Mouse (Mus musculus) MEL (cell line): ENCODE data around the gene Cenpa. TPM values are rescaled to one million over a fixed set of nuclear protein-coding genes. Genes with fewer than 3 reads are reported as not detected.

Experiments
- DNase-seq: peaks from one replicate; pipeline ENCODE4 v3.0.0; 2011; ENCODE audit warnings: low read depth, low spot score
- H3K27ac ChIP-seq: 2 replicates; pipeline ENCODE4 v1.5.1; 2012; ENCODE audit warnings: low read depth, mild to moderate bottlenecking, control low read depth, low read length, moderate library complexity; ENCODE audit not compliant: control insufficient read depth
- H3K27me3 ChIP-seq, 2 experiments: fragments of 150-350 bp in 1 of 2; sonication (generic) in 1 of 2; 2 replicates each; pipeline ENCODE4 v1.6.1; 2012; ENCODE audit warnings: low read length in 2 of 2, mild to moderate bottlenecking in 2 of 2, improper control_type of control experiment in 1 of 2, moderate library complexity in 1 of 2; ENCODE audit not compliant: insufficient read depth in 2 of 2, control insufficient read depth in 1 of 2
- H3K36me3 ChIP-seq, 2 experiments: 2 replicates each; pipeline ENCODE4 v1.6.1; 2012 to 2014; ENCODE audit warnings: low read length in 2 of 2, improper control_type of control experiment in 1 of 2, inconsistent platforms in 1 of 2, mild to moderate bottlenecking in 1 of 2; ENCODE audit not compliant: insufficient read depth in 2 of 2, control insufficient read depth in 1 of 2
- H3K4me1 ChIP-seq, 2 experiments: fragments of 150-350 bp in 1 of 2; sonication (generic) in 1 of 2; 2 replicates each; pipeline ENCODE4 v1.6.1; 2012; ENCODE audit warnings: low read length in 2 of 2, improper control_type of control experiment in 1 of 2, mild to moderate bottlenecking in 1 of 2; ENCODE audit not compliant: insufficient read depth in 2 of 2, control insufficient read depth in 1 of 2
- H3K4me3 ChIP-seq, 2 experiments: fragments of 150-350 bp in 1 of 2; sonication (generic) in 1 of 2; 2 replicates each; pipeline ENCODE4 v1.5.1; 2012; ENCODE audit warnings: low read depth in 2 of 2, low read length in 2 of 2, mild to moderate bottlenecking in 2 of 2, moderate library complexity in 2 of 2, control low read depth in 1 of 2, improper control_type of control experiment in 1 of 2; ENCODE audit not compliant: control insufficient read depth in 1 of 2, insufficient read depth in 1 of 2
- H3K79me2 ChIP-seq: 2 replicates; pipeline ENCODE4 v1.6.1; 2012; ENCODE audit warnings: mild to moderate bottlenecking, low read length, moderate library complexity; ENCODE audit not compliant: control insufficient read depth, poor library complexity, insufficient read depth
- H3K9ac ChIP-seq: 2 replicates; pipeline ENCODE4 v1.6.1; 2012; ENCODE audit warnings: low read depth, mild to moderate bottlenecking, control low read depth, low read length, moderate library complexity; ENCODE audit not compliant: control insufficient read depth, poor library complexity, severe bottlenecking
- H3K9me3 ChIP-seq: fragments of 150-350 bp; sonication (generic); replicated peaks from 2 replicates; pipeline ENCODE4 v1.6.1; 2012; ENCODE audit warnings: mild to moderate bottlenecking, low read length, improper control_type of control experiment, moderate library complexity; ENCODE audit not compliant: insufficient read depth
- E2F4 ChIP-seq: IDR thresholded peaks from 2 replicates; pipeline ENCODE4 v1.6.1; 2011; ENCODE audit warnings: low read depth, low read length, improper control_type of control experiment, borderline replicate concordance
- ELF1 ChIP-seq: IDR thresholded peaks from 2 replicates; pipeline ENCODE4 v1.6.1; 2014; ENCODE audit warnings: low read depth, mild to moderate bottlenecking, inconsistent platforms, low read length, improper control_type of control experiment, moderate library complexity
- EP300 ChIP-seq, 2 experiments: IDR thresholded peaks; 2 replicates each; pipeline ENCODE4 v1.6.1; 2011; ENCODE audit warnings: improper control_type of control experiment in 2 of 2, low read length in 2 of 2, low read depth in 1 of 2, mild to moderate bottlenecking in 1 of 2
- ETS1 ChIP-seq: IDR thresholded peaks from 2 replicates; pipeline ENCODE4 v1.6.1; 2012; ENCODE audit warnings: low read depth, mild to moderate bottlenecking, inconsistent platforms, low read length, improper control_type of control experiment, moderate library complexity
- GABPA ChIP-seq: IDR thresholded peaks from 2 replicates; pipeline ENCODE4 v1.6.1; 2012; ENCODE audit warnings: low read depth, mild to moderate bottlenecking, inconsistent platforms, low read length, improper control_type of control experiment, moderate library complexity
- HCFC1 ChIP-seq: IDR thresholded peaks from 2 replicates; pipeline ENCODE4 v1.6.1; 2012; ENCODE audit warnings: low read depth, mild to moderate bottlenecking, inconsistent platforms, low read length, improper control_type of control experiment, moderate library complexity
- JUND ChIP-seq: IDR thresholded peaks from 2 replicates; pipeline ENCODE4 v1.6.1; 2011; ENCODE audit warnings: low read depth, mild to moderate bottlenecking, improper control_type of control experiment, low read length
- KAT2A ChIP-seq: conservative IDR thresholded peaks from 2 replicates; pipeline ENCODE4 v1.6.1; 2012; ENCODE audit warnings: low read depth, low read length, improper control_type of control experiment, inconsistent platforms
- MAFK ChIP-seq: IDR thresholded peaks from 2 replicates; pipeline ENCODE4 v1.6.1; 2011; ENCODE audit warnings: low read depth, mild to moderate bottlenecking, low read length, improper control_type of control experiment, borderline replicate concordance
- MYB ChIP-seq: IDR thresholded peaks from 2 replicates; pipeline ENCODE4 v1.6.1; 2011; ENCODE audit warnings: mild to moderate bottlenecking, low read depth, low read length, improper control_type of control experiment
- MYC ChIP-seq: IDR thresholded peaks from 2 replicates; pipeline ENCODE4 v1.6.1; 2011; ENCODE audit warnings: low read depth, mild to moderate bottlenecking, low read length, improper control_type of control experiment, moderate library complexity
- POLR2A ChIP-seq, 2 experiments: IDR thresholded peaks; 2 replicates each; pipeline ENCODE4 v1.6.1; 2011 to 2012; ENCODE audit warnings: low read length in 2 of 2, mild to moderate bottlenecking in 2 of 2, control low read depth in 1 of 2, improper control_type of control experiment in 1 of 2, low read depth in 1 of 2, moderate library complexity in 1 of 2; ENCODE audit not compliant: control insufficient read depth in 1 of 2, insufficient read depth in 1 of 2, poor library complexity in 1 of 2
- RAD21 ChIP-seq: IDR thresholded peaks from 2 replicates; pipeline ENCODE4 v1.6.1; 2011; ENCODE audit warnings: mild to moderate bottlenecking, low read depth, low read length, improper control_type of control experiment
- TAL1 ChIP-seq: IDR thresholded peaks from 2 replicates; pipeline ENCODE4 v1.6.1; 2012; ENCODE audit warnings: mild to moderate bottlenecking, inconsistent platforms, low read length, moderate library complexity, mixed read lengths
- TCF12 ChIP-seq: IDR thresholded peaks from 2 replicates; pipeline ENCODE4 v1.6.1; 2014; ENCODE audit warnings: low read depth, mild to moderate bottlenecking, inconsistent platforms, low read length, improper control_type of control experiment, moderate library complexity
- USF1 ChIP-seq: IDR thresholded peaks from 2 replicates; pipeline ENCODE4 v1.6.1; 2014; ENCODE audit warnings: low read depth, mild to moderate bottlenecking, inconsistent platforms, low read length, improper control_type of control experiment, moderate library complexity
- USF2 ChIP-seq, 2 experiments: IDR thresholded peaks; 2 replicates each; pipeline ENCODE4 v1.6.1; 2011 to 2012; ENCODE audit warnings: improper control_type of control experiment in 2 of 2, low read length in 2 of 2, borderline replicate concordance in 1 of 2, inconsistent platforms in 1 of 2, low read depth in 1 of 2, mild to moderate bottlenecking in 1 of 2; ENCODE audit not compliant: insufficient read depth in 1 of 2
- ZKSCAN1 ChIP-seq: IDR thresholded peaks from 2 replicates; pipeline ENCODE4 v1.6.1; 2012; ENCODE audit warnings: low read depth, mild to moderate bottlenecking, inconsistent platforms, low read length, improper control_type of control experiment, moderate library complexity
- ZMIZ1 ChIP-seq: IDR thresholded peaks from 2 replicates; pipeline ENCODE4 v1.6.1; 2012; ENCODE audit warnings: low read depth, mild to moderate bottlenecking, inconsistent platforms, low read length, improper control_type of control experiment, moderate library complexity
- ZNF384 ChIP-seq: IDR thresholded peaks from 2 replicates; pipeline ENCODE4 v1.6.1; 2012; ENCODE audit warnings: low read depth, mild to moderate bottlenecking, inconsistent platforms, low read length, improper control_type of control experiment
- polyA plus RNA-seq, 2 experiments: library from polyadenylated mRNA; stranded (reverse) in 1 of 2; unstranded in 1 of 2; fragments of >175 nt in 1 of 2; fragments of >200 nt in 1 of 2; gene quantifications; 2 replicates each; pipeline versions ENCODE4 v1.2.1 to v1.2.4; 2012; ENCODE audit warnings: low replicate concordance in 2 of 2, low read depth in 1 of 2; ENCODE audit not compliant: insufficient read length in 2 of 2, insufficient read depth in 1 of 2, missing spikeins in 1 of 2
- total RNA-seq: library from RNA; depleted of rRNA; stranded (reverse); fragments of 300-350 nt; gene quantifications from 2 replicates; pipeline ENCODE4 v1.2.3, GENCODE M21; 2012

The Cenpa gene
- total and polyA plus RNA-seq, 3 experiments: 100 to 566 (median 341) TPM

DNA sequence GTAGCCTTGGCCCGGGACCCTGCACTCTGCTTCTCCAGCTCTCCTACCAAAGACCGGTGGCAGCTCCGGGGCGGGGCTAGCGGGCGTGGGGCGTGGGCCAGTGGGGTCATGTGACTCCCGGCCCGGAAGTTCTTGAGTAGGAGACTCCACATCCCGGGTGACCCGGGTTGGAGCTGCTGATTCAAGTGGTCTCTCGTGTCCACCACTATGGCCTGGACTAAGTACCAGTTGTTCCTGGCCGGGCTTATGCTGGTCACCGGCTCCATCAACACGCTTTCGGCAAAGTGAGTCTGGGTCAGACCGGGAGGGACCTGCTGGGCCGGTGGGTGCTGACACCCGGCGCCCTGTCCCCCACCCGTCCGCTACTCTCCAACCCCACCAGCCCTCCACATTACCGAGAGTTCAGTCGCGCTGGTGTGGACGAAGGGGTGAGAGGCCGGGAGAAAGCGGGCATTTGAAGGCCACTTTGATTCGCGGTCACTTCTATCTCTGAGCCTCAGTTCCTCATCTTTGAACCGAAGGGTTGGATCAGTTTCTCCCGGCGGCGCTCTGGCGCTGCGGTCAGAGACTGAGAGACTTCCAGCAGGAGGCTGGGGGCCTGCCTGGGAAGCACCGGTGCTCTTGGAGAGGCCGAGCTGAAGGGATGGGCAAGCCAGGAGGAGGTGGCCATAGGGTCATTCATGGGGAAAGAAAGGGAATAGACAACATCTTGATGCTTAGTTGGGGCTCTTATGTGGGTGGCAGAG lies 18.6 kb upstream of the Cenpa start, which contains the start of gene Slc35f6 (continued):
- TF ChIP-seq TAL1 (no peak), E2F4 (no peak), USF2 (IDR thresholded peaks at IDR 0.05; ENCODE audit: borderline replicate concordance in 1 of 2, insufficient read depth in 1 of 2, low read depth in 1 of 2, low read length in 2 of 2) (peak; percentile 55 to 90), ZMIZ1 (peak; percentile 77), ZNF384 (no peak), ETS1 (0 out of 2 replicates have a peak, but pooled peaks have one; percentile 7), USF1 (peak; percentile 99), GABPA (no peak), HCFC1 (peak; percentile 83), MYC (no peak), ELF1 (peak; percentile 87)
- TF ChIP-seq, all 39 proteins: peak for 15

- DNase-seq: no peak
- Histone ChIP-seq H3K27me3 (no peaks in the 10 kb centered on the region; a peak in 1 of 4 replicates), H3K79me2 (peaks cover 8% of the 10 kb centered on the region), H3K9me3 (no peaks in the 10 kb centered on the region), H3K4me3 (no peak overlapping the region), H3K36me3 (peaks cover 0 to 8% of the 10 kb centered on the region in 2 experiments; a peak in 2 of 4 replicates), H3K27ac (no peak overlapping the region), H3K4me1 (peaks cover 6 to 9% of the 10 kb centered on the region in 2 experiments), H3K9ac (no peak overlapping the region)
- TF ChIP-seq POLR2A (IDR thresholded peaks at IDR 0.05; ENCODE audit: control insufficient read depth in 1 of 2, insufficient read depth in 1 of 2, low read depth in 1 of 2, low read length in 2 of 2, poor library complexity in 1 of 2) (no peak), MYB (no peak), KAT2A (no peak), MAFK (no peak), TCF12 (no peak), EP300 (IDR thresholded peaks at IDR 0.05; ENCODE audit: low read depth in 1 of 2, low read length in 2 of 2) (no peak), ZKSCAN1 (no peak), RAD21 (no peak), JUND (no peak)
Measured at GRCm38 (mm10) chr5:30649558-30649957, 17.0 kb upstream of the Cenpa start.
